26 mouse cellular contexts compared by ENCODE assay signal in the genomic region with DNA sequence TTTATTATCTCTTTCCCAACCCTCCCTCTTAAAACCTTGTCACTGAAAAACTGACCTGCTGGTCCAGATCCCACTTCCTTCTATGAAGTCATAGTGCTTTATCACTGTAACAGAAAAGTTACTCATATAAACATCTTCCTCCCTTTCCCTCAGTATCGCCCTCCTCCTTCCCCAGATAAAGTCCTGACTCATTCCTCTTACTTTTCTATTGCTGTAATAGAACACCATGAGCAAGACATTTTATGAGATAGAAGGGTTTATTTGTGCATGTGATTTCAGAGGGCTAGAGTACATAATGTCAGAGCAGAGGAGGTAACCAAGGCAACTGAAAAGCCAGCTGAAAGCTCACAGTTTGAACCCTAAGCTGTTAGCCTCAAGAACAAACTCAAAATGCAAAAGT. TPM values are rescaled to one million over a fixed set of nuclear protein-coding genes. Genes with fewer than 3 reads are reported as not detected.
"Had no signal": no experiment of that assay in that cellular context is flagged by ENCODE, and none has a peak within 500 bp of the region (broad histone marks: within the 10 kb centered on the region; RNA-seq: fewer than 3 reads in every experiment).

No protein-coding gene starts in this region.

- H3K9me3 ChIP-seq: heart, embryonic 13.5 days; heart, embryonic 15.5 days; hindbrain, embryonic 13.5 days; hindbrain, embryonic 15.5 days; limb, embryonic 10.5 days; limb, embryonic 12.5 days; liver, embryonic 13.5 days had no signal

- H3K4me3 ChIP-seq: gastrocnemius, adult 2 months; heart, embryonic 13.5 days; heart, embryonic 15.5 days; hindbrain, embryonic 13.5 days; hindbrain, embryonic 15.5 days; layer of hippocampus, adult 2 months; left cerebral cortex, adult 2 months; limb, embryonic 10.5 days; limb, embryonic 12.5 days; liver, embryonic 13.5 days had no signal

- ATAC-seq: hindbrain, postnatal 0 days had no signal

- DNase-seq: gastrocnemius, adult 2 months; gastrocnemius, postnatal 10 days; gastrocnemius, postnatal 25 days; heart, adult 18-20 months; heart, postnatal 14 days; heart, postnatal 36 days; kidney, adult 18-20 months; kidney, adult 8-10 months; kidney, postnatal 10 days; kidney, postnatal 25 days; kidney, postnatal 4 days; liver; liver, embryonic 13.5 days had no signal

- H3K9ac ChIP-seq: heart, embryonic 13.5 days; heart, embryonic 15.5 days; hindbrain, embryonic 13.5 days; hindbrain, embryonic 15.5 days; limb, embryonic 12.5 days; liver, embryonic 13.5 days had no signal

- H3K4me1 ChIP-seq: heart, embryonic 15.5 days; hindbrain, embryonic 13.5 days; hindbrain, embryonic 15.5 days; limb, embryonic 10.5 days; limb, embryonic 12.5 days; liver, embryonic 13.5 days had no signal

- H3K27ac ChIP-seq: gastrocnemius, adult 2 months; heart, embryonic 13.5 days; heart, embryonic 15.5 days; hindbrain, embryonic 13.5 days; hindbrain, embryonic 15.5 days; hindbrain, postnatal 0 days; layer of hippocampus, adult 2 months; left cerebral cortex, adult 2 months; limb, embryonic 10.5 days; limb, embryonic 12.5 days; liver, embryonic 13.5 days had no signal

- H3K36me3 ChIP-seq: heart, embryonic 13.5 days; heart, embryonic 15.5 days; hindbrain, embryonic 13.5 days; hindbrain, embryonic 15.5 days; limb, embryonic 10.5 days; limb, embryonic 12.5 days; liver, embryonic 13.5 days had no signal

- H3K27me3 ChIP-seq: heart, embryonic 13.5 days; heart, embryonic 15.5 days; hindbrain, embryonic 15.5 days; liver, embryonic 13.5 days had no signal

- H3K4me2 ChIP-seq: heart, embryonic 11.5 days; heart, embryonic 13.5 days; heart, embryonic 15.5 days; hindbrain, embryonic 13.5 days; hindbrain, embryonic 15.5 days; limb, embryonic 12.5 days; liver, embryonic 11.5 days; liver, embryonic 13.5 days had no signal

RNA-seq across cellular contexts. Expression of a gene that starts 6.6 kb away (rescaled TPM):
- total RNA-seq: gastrocnemius, adult 2 months; gastrocnemius, postnatal 25 days; granulocyte monocyte progenitor cell, adult 5-6 weeks; hematopoietic stem cell, adult 5-6 weeks had no signal
- polyA plus RNA-seq: liver, embryonic 13.5 days had no signal
